Mouse (Mus musculus) limb, embryonic 14.5 days (tissue): Measurements from ENCODE around the gene BC029722. TPM values are rescaled to one million over a fixed set of nuclear protein-coding genes. Genes with fewer than 3 reads are reported as not detected.

Experiments used
- ATAC-seq: fragments of 200-750 bp; cut with Nextera tagmentation; 2 replicates; pipeline ENCODE4 v1.8.0; 2017; ENCODE audit warnings: low read depth, moderate number of reproducible peaks, moderate TSS enrichment; ENCODE audit not compliant: low FRiP score
- DNase-seq: peaks from one replicate; pipeline ENCODE4 v3.0.0-alpha.2; 2015; ENCODE audit warnings: low spot score
- H3K27ac ChIP-seq: fragments of 300-500 bp; sonication (generic); replicated peaks from 2 replicates; pipeline ENCODE4 v1.5.1; 2014; ENCODE audit warnings: low read depth, mild to moderate bottlenecking, low read length, moderate library complexity, mixed read lengths
- H3K27me3 ChIP-seq: fragments of 300-500 bp; sonication (generic); 2 replicates; pipeline ENCODE4 v1.6.1; 2014; ENCODE audit warnings: low read length, mixed read lengths; ENCODE audit not compliant: control insufficient read depth, insufficient read depth
- H3K36me3 ChIP-seq: fragments of 300-500 bp; sonication (generic); 2 replicates; pipeline ENCODE4 v1.6.1; 2014; ENCODE audit warnings: mild to moderate bottlenecking, low read length, moderate library complexity, mixed read lengths; ENCODE audit not compliant: control insufficient read depth, insufficient read depth
- H3K4me1 ChIP-seq: fragments of 300-500 bp; sonication (generic); 2 replicates; pipeline ENCODE4 v1.6.1; 2014; ENCODE audit warnings: antibody characterized with exemption, low read length, mixed read lengths; ENCODE audit not compliant: control insufficient read depth, insufficient read depth
- H3K4me2 ChIP-seq: fragments of 300-500 bp; sonication (generic); replicated peaks from 2 replicates; pipeline ENCODE4 v1.6.1; 2014; ENCODE audit warnings: low read depth, mild to moderate bottlenecking, low read length, moderate library complexity; ENCODE audit not compliant: severe bottlenecking
- H3K4me3 ChIP-seq: fragments of 300-500 bp; sonication (generic); replicated peaks from 2 replicates; pipeline ENCODE4 v1.5.1; 2014; ENCODE audit warnings: low read length
- H3K9ac ChIP-seq: fragments of 300-500 bp; sonication (generic); 2 replicates; pipeline ENCODE4 v1.6.1; 2014; ENCODE audit warnings: mild to moderate bottlenecking, low read depth, low read length, moderate library complexity; ENCODE audit not compliant: severe bottlenecking
- H3K9me3 ChIP-seq: fragments of 300-500 bp; sonication (generic); 2 replicates; pipeline ENCODE4 v1.6.1; 2016; ENCODE audit warnings: low read length; ENCODE audit not compliant: control insufficient read depth
- POLR2A ChIP-seq: fragments of 200-500 bp; IDR thresholded peaks from 2 replicates; pipeline ENCODE4 v1.8.0; 2012; ENCODE audit warnings: inconsistent platforms, mild to moderate bottlenecking, moderate library complexity, borderline replicate concordance; ENCODE audit not compliant: insufficient read depth, insufficient read length; ENCODE audit errors: extremely low read depth
- WGBS: fragments of 180-500 bp; shearing (Covaris S2); extraction: QIAGEN DNeasy Blood & Tissue Kit; methylation state at CpG from one replicate; pipeline ENCODE4 v1.1.7; 2014; 5-methylcytosine and 5-hydroxymethylcytosine counted together
- polyA plus RNA-seq, 2 experiments: library from polyadenylated mRNA; depleted of rRNA in 1 of 2; stranded (reverse) in 1 of 2; unstranded in 1 of 2; fragments of >200 nt; fragmentation: Nextera tagmentation in 1 of 2; extraction: Ambion mirVana in 1 of 2; gene quantifications; 2 replicates each; pipeline versions ENCODE4 v1.2.1 to v1.2.3; 2012 to 2014

Gene BC029722
- polyA plus RNA-seq, 2 experiments, result 14.1 to 20.6 TPM

DNA sequence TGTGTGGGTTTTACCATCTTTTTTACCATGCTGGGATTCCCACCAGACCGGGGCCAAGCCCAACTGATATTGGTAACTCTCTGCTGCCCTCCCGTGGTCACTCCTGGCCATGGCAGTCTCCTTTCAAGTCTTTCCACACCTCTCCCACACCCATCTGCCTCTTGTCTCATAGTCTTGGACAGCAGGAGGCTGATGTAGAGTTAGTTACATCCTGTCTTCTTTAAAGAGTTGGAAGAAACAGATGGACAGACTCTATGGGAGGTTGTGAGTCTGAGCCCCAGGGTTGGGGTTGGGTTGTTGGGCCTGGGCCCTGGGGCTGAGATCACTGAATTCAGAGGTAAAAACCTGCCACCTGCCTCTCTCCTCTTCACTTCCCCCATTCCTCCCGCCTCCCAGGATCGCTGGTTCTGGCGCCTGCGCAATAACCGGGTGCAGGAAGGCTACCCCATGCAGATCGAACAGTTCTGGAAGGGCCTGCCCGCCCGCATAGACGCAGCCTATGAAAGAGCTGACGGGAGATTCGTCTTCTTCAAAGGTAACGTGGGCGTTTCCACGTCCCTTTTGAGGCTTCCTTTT is 7.3 kb downstream of the BC029722 start:
- 38% methylated on average over 16 of the region's 16 CpGs for WGBS
- Histone ChIP-seq H3K9me3 (no peaks in the 10 kb centered on the region), H3K9ac (no peak overlapping the region), H3K4me3 (no peak overlapping the region), H3K4me1 (no peaks in the 10 kb centered on the region), H3K27ac (no peak overlapping the region), H3K27me3 (no peaks in the 10 kb centered on the region), H3K4me2 (no peak overlapping the region), H3K36me3 (no peaks in the 10 kb centered on the region)
- no peak for TF ChIP-seq POLR2A
- peak; percentile 55 for DNase-seq
- ATAC-seq, result 0 out of 2 replicates have a peak, but pooled peaks have one; percentile 29

DNA sequence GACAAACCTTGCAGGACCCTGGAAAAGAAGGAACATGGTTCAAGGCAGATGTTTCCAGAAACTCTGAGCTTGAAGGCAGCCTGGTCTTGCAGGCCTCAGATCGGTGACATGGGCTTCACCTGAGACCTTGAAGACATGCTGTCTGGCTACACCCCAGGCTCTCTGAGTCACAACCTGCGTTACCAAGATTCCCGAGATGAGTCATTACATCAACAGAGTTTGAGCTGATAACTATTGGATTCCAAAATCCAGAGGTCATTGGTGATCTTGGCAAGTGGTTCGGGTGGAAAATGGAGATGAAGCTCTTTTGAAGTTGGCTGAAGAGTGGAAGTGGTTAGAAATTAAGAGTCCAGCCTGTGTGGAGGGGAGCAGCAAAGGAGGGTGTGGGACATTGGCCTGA is 9.6 kb downstream of the BC029722 start:
- no peak for ATAC-seq
- Histone ChIP-seq H3K4me1 (no peaks in the 10 kb centered on the region), H3K9ac (no peak overlapping the region), H3K4me3 (no peak overlapping the region), H3K27me3 (no peaks in the 10 kb centered on the region), H3K9me3 (no peaks in the 10 kb centered on the region), H3K4me2 (no peak overlapping the region), H3K27ac (no peak overlapping the region), H3K36me3 (no peaks in the 10 kb centered on the region)
- DNase-seq, result no peak
- no peak for TF ChIP-seq POLR2A
- WGBS, result 83% methylated on average over 4 of the region's 4 CpGs

DNA sequence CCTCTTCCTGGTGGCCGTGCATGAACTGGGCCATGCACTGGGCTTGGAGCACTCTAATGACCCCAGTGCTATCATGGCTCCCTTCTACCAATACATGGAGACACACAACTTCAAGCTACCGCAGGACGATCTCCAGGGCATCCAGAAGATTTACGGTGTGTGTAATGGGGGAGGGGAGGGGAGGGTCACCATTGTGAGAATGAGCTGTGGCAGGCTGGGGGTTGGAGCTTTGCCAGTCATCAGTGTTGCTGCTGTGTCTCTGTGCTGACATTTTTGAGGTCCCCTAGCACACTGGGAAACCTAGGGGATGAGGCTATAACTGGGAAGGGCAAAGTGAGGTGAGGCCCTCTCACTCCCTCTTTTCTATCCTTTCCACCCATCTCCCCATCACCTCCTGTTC is 11.8 kb downstream of the BC029722 start:
- no peaks in the 10 kb centered on the region for H3K9me3 ChIP-seq
- no peaks in the 10 kb centered on the region for H3K27me3 ChIP-seq
- H3K4me3 ChIP-seq, result no peak overlapping the region
- ATAC-seq (no peak), DNase-seq (no peak)
- H3K27ac ChIP-seq, result no peak overlapping the region
- H3K4me1 ChIP-seq, result no peaks in the 10 kb centered on the region
- no peak overlapping the region for H3K9ac ChIP-seq
- TF ChIP-seq POLR2A, result no peak
- no peaks in the 10 kb centered on the region for H3K36me3 ChIP-seq
- no peak overlapping the region for H3K4me2 ChIP-seq
- 45% methylated on average over 4 of the region's 4 CpGs for WGBS

DNA sequence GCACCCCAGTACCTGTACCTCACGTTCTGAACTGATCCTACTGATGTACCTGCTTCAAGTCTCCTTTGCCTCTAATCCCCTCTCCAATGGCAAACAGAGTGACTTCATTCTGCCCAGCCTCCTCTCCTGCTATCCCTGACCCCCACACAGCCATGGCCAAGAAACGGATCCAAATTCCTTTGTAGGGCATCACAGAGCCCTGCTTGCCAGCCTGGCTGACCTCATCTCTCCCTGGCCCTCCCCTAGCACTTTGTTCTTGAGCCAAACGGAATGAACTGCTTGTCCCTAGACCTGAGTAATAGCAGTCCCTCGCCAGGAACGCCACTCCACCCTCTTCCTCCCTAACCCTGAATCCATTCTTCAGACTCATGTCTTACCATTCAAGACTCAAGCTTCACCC is 12.7 kb downstream of the BC029722 start:
- Histone ChIP-seq H3K4me2 (no peak overlapping the region), H3K9me3 (no peaks in the 10 kb centered on the region), H3K27me3 (no peaks in the 10 kb centered on the region), H3K4me1 (no peaks in the 10 kb centered on the region), H3K9ac (no peak overlapping the region), H3K27ac (no peak overlapping the region), H3K4me3 (no peak overlapping the region), H3K36me3 (no peaks in the 10 kb centered on the region)
- no peak for ATAC-seq
- 72% methylated on average over 5 of the region's 5 CpGs for WGBS
- TF ChIP-seq POLR2A, result no peak
- no peak for DNase-seq

DNA sequence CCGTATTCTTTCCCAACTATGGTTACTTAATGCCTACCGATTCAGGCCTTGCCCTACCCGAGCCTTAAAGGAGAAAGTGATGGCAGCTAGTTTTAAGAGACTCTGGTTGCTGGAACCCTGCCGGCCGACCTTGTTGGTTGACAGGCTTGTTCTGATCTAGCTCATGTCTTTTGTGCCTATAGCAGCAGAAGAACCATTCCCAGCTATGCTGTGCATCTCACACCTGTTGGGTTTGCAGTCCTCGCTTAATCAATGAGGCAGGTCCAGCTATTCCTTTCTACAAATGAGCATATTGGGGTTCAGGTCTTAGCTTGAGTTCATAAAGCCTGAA is 13.3 kb downstream of the BC029722 start:
- no peak overlapping the region for H3K4me2 ChIP-seq
- no peak overlapping the region for H3K27ac ChIP-seq
- no peaks in the 10 kb centered on the region for H3K36me3 ChIP-seq
- DNase-seq (no peak), ATAC-seq (no peak)
- H3K27me3 ChIP-seq, result no peaks in the 10 kb centered on the region
- TF ChIP-seq POLR2A, result no peak
- 78% methylated on average over 6 of the region's 6 CpGs for WGBS
- no peaks in the 10 kb centered on the region for H3K4me1 ChIP-seq
- no peaks in the 10 kb centered on the region for H3K9me3 ChIP-seq
- no peak overlapping the region for H3K9ac ChIP-seq
- no peak overlapping the region for H3K4me3 ChIP-seq
